Mouse (Mus musculus) cerebellum, adult 2 months (tissue): ENCODE measurements around the gene Cerk.

Source experiments
- CTCF ChIP-seq: fragments of 200-500 bp; IDR thresholded peaks from 2 replicates; pipeline ENCODE4 v1.5.1; 2011; ENCODE audit warnings: low read depth, mild to moderate bottlenecking, control low read depth, low read length, moderate library complexity, borderline replicate concordance; ENCODE audit not compliant: insufficient read depth
- POLR2A ChIP-seq: fragments of 200-500 bp; IDR thresholded peaks from 2 replicates; pipeline ENCODE4 v1.6.1; 2011; ENCODE audit warnings: low read length, control low read depth, borderline replicate concordance; ENCODE audit not compliant: insufficient read depth

DNA sequence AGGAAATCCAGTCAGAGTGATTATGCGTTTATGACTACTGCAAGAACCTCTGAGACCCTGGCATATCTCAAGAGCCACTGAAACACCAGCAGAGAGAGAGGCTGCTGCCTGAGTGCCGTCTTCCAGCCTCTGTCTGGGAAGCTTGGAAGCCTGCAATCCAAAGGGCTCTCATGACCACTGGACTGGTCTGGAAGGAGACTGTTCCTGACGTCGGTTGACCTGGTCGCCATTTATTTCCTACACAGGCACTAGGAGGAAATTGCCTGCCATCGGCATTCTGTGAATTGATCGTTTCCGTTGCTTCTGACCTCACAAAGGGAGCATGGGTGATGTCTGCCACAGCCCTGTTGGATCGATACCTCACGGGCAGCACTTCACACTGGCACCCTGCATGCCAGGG is 9.8 kb downstream of the Cerk start:
- no peak for TF ChIP-seq CTCF
- TF ChIP-seq POLR2A = no peak
